Mouse (Mus musculus) embryonic facial prominence, embryonic 14.5 days (tissue): Measurements from ENCODE around the gene 9930111J21Rik2. TPM values are rescaled to one million over a fixed set of nuclear protein-coding genes. Genes with fewer than 3 reads are reported as not detected.
"Not testable (repeated sequence)": the region's sequence is repeated elsewhere in the genome, so short reads cannot be mapped to it uniquely, and the experiment has no call there.

ENCODE experiments used
- ATAC-seq: fragments of 200-750 bp; cut with Nextera tagmentation; 2 replicates; pipeline ENCODE4 v1.8.0; 2017; ENCODE audit warnings: low read depth, moderate number of reproducible peaks, moderate TSS enrichment
- DNase-seq: peaks from one replicate; pipeline ENCODE4 v3.0.0-alpha.2; 2015; ENCODE audit warnings: low spot score
- H3K27ac ChIP-seq: fragments of 300-500 bp; sonication (generic); replicated peaks from 2 replicates; pipeline ENCODE4 v1.5.1; 2014; ENCODE audit warnings: low read depth, mild to moderate bottlenecking, low read length, moderate library complexity
- H3K27me3 ChIP-seq: fragments of 300-500 bp; sonication (generic); replicated peaks from 2 replicates; pipeline ENCODE4 v1.6.1; 2014; ENCODE audit warnings: low read length; ENCODE audit not compliant: control insufficient read depth, insufficient read depth
- H3K36me3 ChIP-seq: fragments of 300-500 bp; sonication (generic); 2 replicates; pipeline ENCODE4 v1.6.1; 2014; ENCODE audit warnings: low read length, mixed read lengths; ENCODE audit not compliant: control insufficient read depth, insufficient read depth
- H3K4me1 ChIP-seq: fragments of 300-500 bp; sonication (generic); 2 replicates; pipeline ENCODE4 v1.6.1; 2014; ENCODE audit warnings: antibody characterized with exemption, low read length; ENCODE audit not compliant: control insufficient read depth, insufficient read depth
- H3K4me2 ChIP-seq: fragments of 300-500 bp; sonication (generic); 2 replicates; pipeline ENCODE4 v1.6.1; 2014; ENCODE audit warnings: low read depth, mild to moderate bottlenecking, low read length, moderate library complexity, mixed read lengths
- H3K4me3 ChIP-seq: fragments of 300-500 bp; sonication (generic); 2 replicates; pipeline ENCODE4 v1.5.1; 2014; ENCODE audit warnings: low read depth, mild to moderate bottlenecking, low read length
- H3K9ac ChIP-seq: fragments of 300-500 bp; sonication (generic); 2 replicates; pipeline ENCODE4 v1.6.1; 2014; ENCODE audit warnings: low read depth, mild to moderate bottlenecking, low read length, moderate library complexity, mixed read lengths
- H3K9me3 ChIP-seq: fragments of 300-500 bp; sonication (generic); 2 replicates; pipeline ENCODE4 v1.6.1; 2016; ENCODE audit warnings: low read length; ENCODE audit not compliant: control insufficient read depth
- WGBS: fragments of 180-500 bp; shearing (Covaris S2); extraction: QIAGEN DNeasy Blood & Tissue Kit; methylation state at CpG from one replicate; pipeline ENCODE4 v1.1.7; 2014; 5-methylcytosine and 5-hydroxymethylcytosine counted together
- polyA plus RNA-seq: library from polyadenylated mRNA; unstranded; fragments of >200 nt; fragmentation: Nextera tagmentation; extraction: Ambion mirVana; gene quantifications from 2 replicates; pipeline ENCODE4 v1.2.1, GENCODE M21; 2014

9930111J21Rik2 gene
- polyA plus RNA-seq, 1 experiment from 2014 or later: 0.81 TPM

DNA sequence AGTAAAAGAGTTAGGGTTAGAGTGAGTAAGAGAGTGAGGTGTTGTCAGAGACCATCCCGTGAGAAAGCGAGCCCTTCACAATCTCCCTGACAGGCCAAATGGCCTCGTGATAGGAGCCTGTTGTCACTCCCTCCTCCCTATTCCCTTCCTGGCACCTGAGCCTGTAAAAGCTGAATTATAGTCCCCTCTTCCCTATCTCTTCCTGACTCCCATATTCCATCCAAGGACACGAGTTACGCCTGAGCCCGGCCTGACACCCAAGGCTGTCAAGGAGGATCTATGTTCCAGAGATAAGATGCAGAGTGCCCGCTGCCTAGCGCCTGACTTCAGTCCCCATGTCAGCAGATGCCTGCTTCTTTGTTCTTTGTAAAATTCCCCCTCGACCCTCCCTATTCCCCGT, 57.7 kb downstream of the 9930111J21Rik2 start:
- H3K9me3 ChIP-seq, H3K4me1 ChIP-seq, H3K36me3 ChIP-seq, H3K4me3 ChIP-seq, H3K27me3 ChIP-seq, H3K27ac ChIP-seq, H3K4me2 ChIP-seq, H3K9ac ChIP-seq, ATAC-seq, DNase-seq: not testable (repeated sequence)
- WGBS: 69% methylated on average over 10 of the region's 10 CpGs

DNA sequence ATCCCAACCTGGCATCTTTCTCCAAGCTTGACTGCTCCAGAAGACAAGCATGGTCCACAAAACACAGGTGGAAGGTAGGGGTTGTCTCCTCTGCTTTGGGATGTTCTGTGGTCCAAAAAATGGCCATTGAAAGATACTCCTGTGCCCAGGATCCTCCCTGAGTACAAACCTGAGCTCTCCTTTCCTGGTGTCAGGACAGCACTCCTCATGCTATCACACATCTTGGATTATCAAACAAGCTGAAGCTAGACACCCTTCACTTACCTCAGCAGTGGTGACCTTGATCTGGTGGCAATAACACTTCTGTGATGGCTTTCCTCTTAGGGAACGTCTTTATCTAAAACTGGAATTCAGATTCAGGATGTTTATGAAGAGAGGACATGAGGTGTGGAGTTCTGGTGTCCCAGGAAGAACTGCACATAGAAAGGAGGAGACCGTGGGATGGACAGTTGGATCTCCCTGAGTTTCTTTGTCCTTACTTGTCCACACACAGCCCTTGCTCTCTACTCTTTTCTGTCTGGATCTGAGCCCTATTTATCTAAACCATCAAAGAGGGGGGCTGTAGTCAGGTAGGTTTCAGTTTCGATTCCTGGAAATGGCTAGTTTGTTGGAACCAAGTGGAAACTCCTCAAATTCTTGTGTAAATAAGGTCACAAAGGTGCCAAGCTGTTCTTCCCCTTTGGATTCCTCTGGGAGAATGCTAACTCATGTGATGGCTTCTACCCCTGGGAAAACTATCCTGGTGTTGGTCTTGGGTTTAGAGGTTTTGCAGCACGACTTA, 59.1 kb downstream of the 9930111J21Rik2 start, which contains the start of gene Gm12185:
Gene Gm12185 (minus strand): TSS at position 487 of the 781 bp plus-strand sequence.
- H3K4me2 ChIP-seq, H3K27me3 ChIP-seq, DNase-seq, H3K9me3 ChIP-seq, H3K36me3 ChIP-seq, H3K4me3 ChIP-seq, H3K27ac ChIP-seq, H3K4me1 ChIP-seq, ATAC-seq, H3K9ac ChIP-seq: not testable (repeated sequence)
- 61% methylated on average over 4 of the region's 4 CpGs for WGBS

DNA sequence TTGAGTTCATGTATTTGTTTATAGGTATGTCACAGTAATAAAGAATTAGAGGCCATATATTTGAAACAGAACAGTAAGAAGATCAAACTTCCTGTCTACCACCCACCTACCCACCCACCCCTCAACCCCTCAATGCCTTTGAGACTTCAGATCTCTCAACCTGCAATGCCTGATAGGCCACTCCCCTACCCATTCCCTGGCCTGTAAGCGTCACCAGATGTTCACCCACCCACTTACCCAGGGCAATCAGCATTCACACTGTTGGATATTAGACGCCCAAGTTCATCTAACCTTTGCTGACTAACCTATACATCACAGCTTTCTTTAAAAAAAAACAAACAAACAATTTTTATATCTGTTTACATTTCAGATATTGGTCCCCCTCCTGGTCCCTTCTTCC, 61.1 kb downstream of the 9930111J21Rik2 start:
- ATAC-seq, H3K4me2 ChIP-seq, H3K9ac ChIP-seq, H3K4me1 ChIP-seq, H3K36me3 ChIP-seq, DNase-seq, H3K9me3 ChIP-seq, H3K27me3 ChIP-seq, H3K27ac ChIP-seq, H3K4me3 ChIP-seq: not testable (repeated sequence)
- WGBS: 68% methylated on average over 1 of the region's 2 CpGs

DNA sequence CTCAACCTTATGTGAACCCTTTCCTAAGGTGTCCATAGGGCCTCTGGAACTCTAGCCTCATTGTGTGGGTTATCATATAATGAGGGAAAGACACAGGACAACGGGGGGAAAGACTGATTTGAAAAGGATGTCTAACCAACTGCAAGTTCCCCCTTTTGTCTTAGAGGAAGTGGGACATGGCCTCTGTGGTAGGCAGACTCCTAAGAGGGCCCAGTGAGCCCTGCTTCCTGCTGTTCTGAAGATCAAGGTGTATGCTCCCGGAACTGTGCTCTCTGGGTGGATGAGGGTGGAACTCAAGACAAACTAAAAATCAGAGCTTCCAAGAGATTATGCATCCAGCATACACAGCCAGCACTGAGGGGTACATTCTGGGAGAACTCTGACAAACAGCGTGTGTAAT, 62.8 kb downstream of the 9930111J21Rik2 start:
- H3K4me3 ChIP-seq, H3K4me2 ChIP-seq, H3K27ac ChIP-seq, H3K9me3 ChIP-seq, H3K36me3 ChIP-seq, DNase-seq, H3K27me3 ChIP-seq, H3K4me1 ChIP-seq, ATAC-seq, H3K9ac ChIP-seq: not testable (repeated sequence)
- WGBS: 77% methylated on average over 2 of the region's 3 CpGs

DNA sequence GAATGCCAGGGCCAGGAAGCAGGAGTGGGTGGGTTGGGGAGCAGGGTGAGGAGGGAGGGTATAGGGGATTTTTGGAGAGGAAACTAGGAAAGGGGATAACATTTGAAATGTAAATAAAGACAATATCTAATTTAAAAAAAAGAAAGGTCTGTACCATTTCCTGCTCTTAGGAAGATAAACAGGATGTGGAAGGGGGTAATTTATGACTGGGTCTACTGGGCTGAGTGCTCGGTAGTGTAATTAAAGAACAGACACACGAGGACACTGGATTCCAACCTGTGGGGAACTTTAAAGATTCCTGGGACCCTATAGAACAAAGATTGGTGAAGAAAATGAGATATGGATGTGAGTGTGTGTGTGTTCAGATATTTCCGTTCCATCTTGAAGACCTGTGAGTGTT, 68.2 kb downstream of the 9930111J21Rik2 start:
- H3K4me2 ChIP-seq, H3K9me3 ChIP-seq, H3K27me3 ChIP-seq, ATAC-seq, DNase-seq, H3K4me1 ChIP-seq, H3K4me3 ChIP-seq, H3K9ac ChIP-seq, H3K36me3 ChIP-seq, H3K27ac ChIP-seq: not testable (repeated sequence)
- no CpG with 5 or more reads among the region's 3 CpGs for WGBS

DNA sequence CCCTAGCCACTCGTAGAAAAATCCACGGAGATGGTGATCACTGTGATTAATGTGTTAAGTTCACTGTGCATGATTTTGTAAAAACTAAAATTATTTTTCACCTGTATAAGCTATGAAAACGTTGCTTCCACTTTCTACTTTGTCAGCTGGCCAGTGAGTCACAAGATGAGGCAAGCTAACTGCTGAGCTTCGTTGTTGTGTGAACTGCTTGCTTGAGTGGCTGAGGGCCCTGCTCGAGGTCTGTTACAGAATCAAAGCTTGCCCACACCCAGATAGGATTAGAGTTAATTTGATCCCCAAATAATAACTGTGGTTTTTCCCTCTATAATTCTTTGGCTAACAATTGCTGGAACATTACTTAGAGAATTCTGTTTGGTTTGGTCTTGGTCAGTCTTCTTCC, 71.0 kb downstream of the 9930111J21Rik2 start:
- H3K4me1 ChIP-seq, H3K9me3 ChIP-seq, H3K4me2 ChIP-seq, H3K36me3 ChIP-seq, H3K4me3 ChIP-seq, H3K27me3 ChIP-seq, H3K9ac ChIP-seq, H3K27ac ChIP-seq, ATAC-seq, DNase-seq: not testable (repeated sequence)
- WGBS: no CpG with 5 or more reads among the region's 5 CpGs

DNA sequence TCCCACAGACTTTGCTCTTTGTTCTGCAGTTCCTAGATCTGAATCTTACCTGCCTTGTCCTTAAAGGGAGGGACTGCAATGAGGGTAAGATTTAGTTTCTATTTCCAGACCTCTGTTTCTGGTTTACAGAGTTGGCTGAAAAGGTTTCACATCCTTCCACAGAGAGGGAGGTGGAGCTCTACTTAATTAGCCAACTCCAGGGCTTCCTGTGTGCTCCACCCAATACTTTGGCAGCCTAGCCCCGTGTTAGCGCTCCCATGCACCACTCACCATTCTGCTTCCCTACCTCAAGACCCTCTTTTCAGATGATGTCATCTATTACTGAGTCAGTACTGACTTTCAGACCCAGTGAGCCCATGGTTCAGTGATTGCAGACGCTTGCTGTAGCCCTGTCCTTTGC, 71.8 kb downstream of the 9930111J21Rik2 start, which contains the start of gene 9930111J21Rik1:
Gene 9930111J21Rik1 (minus strand): TSS at position 148 of the 400 bp plus-strand sequence.
- H3K9ac ChIP-seq, H3K27me3 ChIP-seq, ATAC-seq, DNase-seq, H3K4me2 ChIP-seq, H3K4me3 ChIP-seq, H3K4me1 ChIP-seq, H3K9me3 ChIP-seq, H3K27ac ChIP-seq, H3K36me3 ChIP-seq: not testable (repeated sequence)
- WGBS: no CpG with 5 or more reads among the region's 3 CpGs

DNA sequence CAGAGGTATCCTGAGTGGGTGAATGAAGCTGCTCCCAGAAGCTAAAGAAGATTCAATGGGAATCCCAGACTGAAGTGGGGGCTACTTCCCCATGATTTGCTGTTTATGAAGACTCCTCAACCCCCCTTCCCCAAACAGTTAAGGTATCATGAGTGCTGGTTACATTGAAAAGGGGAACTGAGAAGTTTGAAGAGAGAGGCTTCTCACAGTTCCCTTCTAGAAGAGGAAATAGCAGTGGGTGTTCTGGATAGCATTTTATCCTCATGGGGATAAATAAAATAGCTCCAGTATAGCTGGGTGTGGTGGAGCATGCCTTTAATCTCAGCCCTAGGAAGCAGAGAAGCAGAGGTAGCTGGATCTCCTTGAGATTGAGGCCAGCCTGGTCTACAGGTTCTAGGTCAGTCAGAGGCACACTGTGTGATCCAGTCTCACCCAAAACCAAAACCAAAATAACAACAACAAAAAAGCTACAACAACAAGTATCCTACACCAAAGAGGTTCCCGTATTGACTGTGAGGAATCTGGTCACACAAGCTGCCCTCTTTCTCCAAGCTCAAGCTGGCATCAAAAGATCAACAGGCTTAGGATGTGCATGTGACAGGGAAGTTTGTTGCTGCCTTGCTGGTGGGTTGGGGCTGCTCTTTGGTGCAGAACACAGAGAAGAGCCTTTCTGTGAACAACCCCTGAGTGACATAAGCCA, 72.7 kb downstream of the 9930111J21Rik2 start, which contains the start of gene Olfr56:
Gene Olfr56 (plus strand): TSS at position 650 of the 700 bp plus-strand sequence.
- not testable (repeated sequence) for H3K4me3 ChIP-seq, H3K4me1 ChIP-seq, H3K27ac ChIP-seq, H3K36me3 ChIP-seq, DNase-seq, H3K4me2 ChIP-seq, ATAC-seq, H3K9ac ChIP-seq, H3K27me3 ChIP-seq, H3K9me3 ChIP-seq
- WGBS: no CpG with 5 or more reads among the region's 1 CpGs
